Mouse (Mus musculus): Measurements from ENCODE around the gene Recql5. TPM values are rescaled to one million over a fixed set of nuclear protein-coding genes. Genes with fewer than 3 reads are reported as not detected.
A peak's percentile ranks its signal among the peaks of the same experiment; 100 is the strongest.

Recql5 gene
- 25.0 and 25.9 TPM in 2 replicates for polyA plus RNA-seq (2015; fragmentation: Nextera tagmentation; extraction: Ambion mirVana)

DNA sequence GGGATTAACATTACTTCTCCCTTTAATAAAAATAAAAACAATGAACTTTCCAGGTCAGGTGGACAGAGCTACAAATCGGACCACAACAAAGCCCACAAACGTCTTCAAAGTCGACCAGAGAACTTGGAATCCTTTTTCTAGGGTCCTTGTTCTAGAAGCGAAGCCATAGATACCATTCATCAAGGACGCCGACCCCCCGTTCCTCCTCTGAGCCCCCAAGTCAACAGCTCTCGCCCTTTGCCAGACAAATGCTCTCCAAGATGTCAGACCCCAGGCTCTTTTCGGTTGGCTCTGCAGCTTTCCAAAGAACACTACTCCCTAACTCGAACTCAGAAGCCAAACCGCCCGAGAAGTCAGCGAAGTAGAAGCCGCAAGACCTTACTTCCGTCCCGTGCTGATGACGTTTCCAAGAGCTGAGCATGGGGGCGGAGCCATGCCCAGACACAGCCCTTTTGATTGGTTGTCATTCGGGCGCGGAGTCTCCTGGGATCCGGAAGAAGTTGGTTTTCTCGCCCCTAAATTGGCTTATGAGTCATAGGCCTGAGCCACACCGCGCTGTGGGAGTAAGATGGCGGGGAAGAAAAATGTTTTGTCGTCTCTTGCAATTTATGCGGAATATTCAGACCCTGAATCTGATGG is at the start of gene Recql5, which contains the start of gene Sap30bp:
Gene Recql5, minus strand, starts transcription at position 370 of the 639 bp plus-strand sequence.
Gene Sap30bp, plus strand, starts transcription at position 175 of the 639 bp plus-strand sequence.
- H3K27me3 ChIP-seq = no peaks in the 10 kb centered on the region

GRCm38 (mm10) chr11:115982472-115982871 is 49.2 kb upstream of the Recql5 start:
- Histone ChIP-seq H3K9ac (no peak overlapping the region), H3K4me3 (no peak overlapping the region), H3K27ac (no peak overlapping the region), H3K36me3 (no peaks in the 10 kb centered on the region), H3K4me1 (replicated peaks) (no peaks in the 10 kb centered on the region), H3K27me3 (peaks cover 29% of the 10 kb centered on the region), H3K4me2 (no peak overlapping the region), H3K9me3 (no peaks in the 10 kb centered on the region)
- 94% methylated on average over 15 of the region's 15 CpGs for WGBS
- ATAC-seq (ENCODE audit: low FRiP score) = no peak

More for the DNA sequence above, at the start of gene Recql5, which contains the start of gene Sap30bp:
- WGBS = under 1% methylated on average over 28 of the region's 28 CpGs
- ATAC-seq (ENCODE audit: low FRiP score) = peak; percentile 99
- H3K4me2 ChIP-seq = peak within 1 kb of the TSS; percentile 93
- H3K4me3 ChIP-seq = peak within 1 kb of the TSS; percentile 97
- peak within 1 kb of the TSS; percentile 91 for H3K9ac ChIP-seq
- peaks cover 35% of the 10 kb centered on the region for H3K4me1 ChIP-seq (replicated peaks)
- H3K9me3 ChIP-seq = no peaks in the 10 kb centered on the region
- peaks cover 35% of the 10 kb centered on the region for H3K36me3 ChIP-seq
- H3K27ac ChIP-seq = peak within 1 kb of the TSS; percentile 49

DNA sequence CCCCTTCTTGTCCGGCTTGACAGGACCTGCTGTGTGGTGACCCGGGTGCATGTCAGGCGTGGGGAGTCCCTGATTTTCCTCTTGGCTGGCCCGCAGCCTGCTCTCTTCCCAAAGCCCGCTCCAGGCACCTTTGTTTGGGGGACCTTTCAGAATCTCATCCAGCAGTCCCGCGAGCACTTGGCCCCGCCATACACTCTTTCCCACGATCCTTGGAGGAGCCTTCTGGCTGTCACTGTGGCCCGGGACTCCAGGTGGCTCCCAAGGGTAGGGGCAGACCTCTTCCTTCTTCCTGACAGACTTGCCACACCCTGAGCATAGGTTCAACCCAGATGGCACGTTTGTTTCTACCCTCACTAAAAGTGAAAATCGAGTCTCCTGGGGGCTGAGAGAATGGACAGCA is 42.3 kb upstream of the Recql5 start:
- Histone ChIP-seq H3K27me3 (peaks cover 74% of the 10 kb centered on the region), H3K4me2 (peak overlapping the region; percentile 65), H3K4me3 (peak overlapping the region; percentile 44), H3K9ac (peak overlapping the region; percentile 64; the same call in 1 of the 2 replicates), H3K4me1 (replicated peaks) (peaks cover 17% of the 10 kb centered on the region), H3K9me3 (no peaks in the 10 kb centered on the region), H3K36me3 (no peaks in the 10 kb centered on the region), H3K27ac (no peak overlapping the region; the same call in 1 of the 2 replicates)
- 33% methylated on average over 12 of the region's 12 CpGs for WGBS
- no peak for ATAC-seq (ENCODE audit: low FRiP score)

DNA sequence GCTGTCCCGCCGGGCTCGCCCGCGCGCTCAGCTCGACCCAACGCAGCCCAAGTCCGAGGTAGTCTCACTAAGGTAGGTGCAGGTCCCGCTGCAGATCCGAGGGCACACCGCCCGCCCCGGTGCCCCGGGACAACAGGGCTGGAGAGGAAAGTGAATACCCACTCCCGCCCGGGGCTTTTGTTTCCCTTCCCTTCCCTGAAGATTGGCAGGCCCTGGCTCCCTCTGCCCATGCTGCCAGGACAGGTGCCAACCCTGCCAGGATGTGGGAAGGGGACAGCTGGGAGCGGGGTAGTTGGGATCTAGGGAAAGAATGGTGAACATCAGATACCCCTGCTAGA is 41.8 kb upstream of the Recql5 start:
- peak; percentile 46; the same call in 1 of the 2 replicates for ATAC-seq (ENCODE audit: low FRiP score)
- 0 out of 2 replicates have a peak overlapping the region, but pooled peaks have one; percentile 18 for H3K27ac ChIP-seq

GRCm38 (mm10) chr11:115974309-115975082 is 41.2 kb upstream of the Recql5 start, which contains the start of gene Itgb4:
TSS of gene Itgb4 (plus strand) at chr11:115974709.
- peak within 1 kb of the TSS; percentile 65 for H3K4me2 ChIP-seq
- H3K9me3 ChIP-seq = no peaks in the 10 kb centered on the region
- H3K27me3 ChIP-seq = peaks cover 74% of the 10 kb centered on the region
- peak; percentile 17; the same call in 1 of the 2 replicates for ATAC-seq (ENCODE audit: low FRiP score)
- peak within 1 kb of the TSS; percentile 44 for H3K4me3 ChIP-seq
- H3K27ac ChIP-seq = 0 out of 2 replicates have a peak within 1 kb of the TSS, but pooled peaks have one; percentile 18
- H3K9ac ChIP-seq = peak within 1 kb of the TSS; percentile 64
- H3K36me3 ChIP-seq = no peaks in the 10 kb centered on the region
- 12% methylated on average over 44 of the region's 58 CpGs for WGBS
- peaks cover 20% of the 10 kb centered on the region for H3K4me1 ChIP-seq (replicated peaks)

More for the DNA sequence above, 41.8 kb upstream of the Recql5 start:
- WGBS = 2% methylated on average over 18 of the region's 18 CpGs
- peaks cover 20% of the 10 kb centered on the region for H3K4me1 ChIP-seq (replicated peaks)
- H3K36me3 ChIP-seq = no peaks in the 10 kb centered on the region
- H3K4me3 ChIP-seq = peak overlapping the region; percentile 44
- H3K27me3 ChIP-seq = peaks cover 74% of the 10 kb centered on the region
- H3K9me3 ChIP-seq = no peaks in the 10 kb centered on the region
- peak overlapping the region; percentile 65 for H3K4me2 ChIP-seq
- H3K9ac ChIP-seq = peak overlapping the region; percentile 64

- Histone ChIP-seq H3K9ac (no peak overlapping the region), H3K4me2 (no peak overlapping the region), H3K4me3 (no peak overlapping the region), H3K27me3 (peaks cover 42% of the 10 kb centered on the region), H3K27ac (no peak overlapping the region), H3K36me3 (peaks cover 11% of the 10 kb centered on the region), H3K9me3 (no peaks in the 10 kb centered on the region), H3K4me1 (replicated peaks) (peaks cover 20% of the 10 kb centered on the region)
- WGBS = 65% methylated on average over 6 of the region's 6 CpGs
- no peak for ATAC-seq (ENCODE audit: low FRiP score)
These were observed 37.7 kb upstream of the Recql5 start for GRCm38 (mm10) chr11:115971016-115971415.

- H3K36me3 ChIP-seq = peaks cover 20% of the 10 kb centered on the region
- 66% methylated on average over 15 of the region's 15 CpGs for WGBS
- peaks cover 13% of the 10 kb centered on the region for H3K4me1 ChIP-seq (replicated peaks)
- H3K9me3 ChIP-seq = no peaks in the 10 kb centered on the region
- H3K27me3 ChIP-seq = peaks cover 34% of the 10 kb centered on the region
- peak overlapping the region; percentile 19; the same call in 1 of the 2 replicates for H3K9ac ChIP-seq
- H3K4me3 ChIP-seq = no peak overlapping the region
- no peak overlapping the region for H3K27ac ChIP-seq
- no peak overlapping the region for H3K4me2 ChIP-seq
- no peak for ATAC-seq (ENCODE audit: low FRiP score)
These were observed 36.9 kb upstream of the Recql5 start for GRCm38 (mm10) chr11:115970006-115970673.

DNA sequence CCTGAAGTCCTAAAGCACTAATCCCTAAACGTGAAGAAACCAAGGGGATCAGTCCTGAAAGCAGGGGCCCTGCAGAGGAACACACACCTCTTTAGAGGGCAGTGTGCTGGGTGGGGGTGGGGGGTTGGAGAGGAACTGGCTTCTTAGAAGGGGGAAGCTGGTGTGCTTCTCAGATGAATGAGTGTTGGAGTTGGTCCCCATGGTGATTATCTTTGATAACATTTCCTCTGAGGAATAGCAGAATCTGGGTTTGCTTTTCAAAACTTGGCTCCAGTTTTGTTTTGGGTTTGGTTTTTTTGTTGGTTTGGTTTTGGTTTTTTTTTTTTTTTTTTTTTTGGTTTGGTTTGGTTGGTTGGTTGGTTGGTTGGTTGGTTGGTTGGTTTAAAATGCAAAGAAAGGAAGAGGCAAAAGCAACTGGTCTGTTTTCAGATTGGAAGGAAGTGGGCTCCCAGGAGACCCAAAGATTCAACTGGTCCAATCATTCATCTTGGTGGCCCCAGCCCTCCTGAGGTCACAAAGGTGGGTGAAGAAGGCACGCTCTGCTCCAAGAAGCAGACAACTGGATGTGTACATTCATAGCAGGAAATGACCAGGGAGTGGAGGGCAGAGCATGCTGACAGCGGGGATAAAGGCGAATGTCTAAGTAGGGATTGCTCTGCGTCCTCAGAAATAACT is 35.6 kb upstream of the Recql5 start:
- peaks cover 3% of the 10 kb centered on the region; the same call in 1 of the 2 replicates for H3K4me1 ChIP-seq (replicated peaks)
- no peak for ATAC-seq (ENCODE audit: low FRiP score)
- H3K9ac ChIP-seq = no peak overlapping the region
- peaks cover 33% of the 10 kb centered on the region for H3K36me3 ChIP-seq
- H3K27ac ChIP-seq = no peak overlapping the region
- no peaks in the 10 kb centered on the region for H3K9me3 ChIP-seq
- 71% methylated on average over 5 of the region's 5 CpGs for WGBS
- peaks cover 21% of the 10 kb centered on the region for H3K27me3 ChIP-seq
- H3K4me2 ChIP-seq = no peak overlapping the region
- H3K4me3 ChIP-seq = no peak overlapping the region

DNA sequence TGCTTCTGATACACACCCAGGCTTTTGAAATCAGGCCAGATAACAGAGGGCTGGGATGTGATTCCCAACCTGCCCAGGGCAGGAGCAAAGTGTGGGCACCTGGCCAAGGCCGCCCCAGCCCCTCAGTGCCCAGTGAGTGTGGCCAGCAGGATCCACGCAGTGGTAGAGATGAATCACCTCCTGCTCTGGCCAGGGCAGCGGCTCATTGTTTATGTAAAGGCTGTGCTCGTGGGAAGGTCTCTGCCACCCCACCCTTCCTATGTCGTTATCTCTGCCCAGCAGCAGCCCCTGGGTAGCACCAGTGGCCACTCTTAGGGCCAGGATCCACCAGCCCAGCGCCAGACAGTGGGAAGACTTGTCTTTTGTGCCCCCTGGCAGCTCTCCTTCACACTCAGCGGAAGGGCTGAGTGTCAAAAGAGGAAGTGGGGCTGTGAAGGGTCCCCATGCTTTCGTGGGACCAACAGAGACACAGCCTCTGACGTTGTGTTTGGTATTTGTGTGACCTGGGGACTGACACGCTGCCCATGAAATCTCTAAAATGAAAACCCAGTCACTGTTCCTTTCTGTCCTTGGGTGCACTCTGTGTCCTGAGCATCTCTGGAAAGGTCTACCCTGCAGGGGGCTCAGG is 31.8 kb upstream of the Recql5 start:
- ATAC-seq (ENCODE audit: low FRiP score) = no peak
- Histone ChIP-seq H3K9ac (no peak overlapping the region), H3K4me3 (no peak overlapping the region), H3K9me3 (no peaks in the 10 kb centered on the region), H3K27me3 (no peaks in the 10 kb centered on the region), H3K4me2 (no peak overlapping the region), H3K36me3 (peaks cover 71% of the 10 kb centered on the region), H3K4me1 (replicated peaks) (no peaks in the 10 kb centered on the region; the same call in 1 of the 2 replicates), H3K27ac (no peak overlapping the region)
- WGBS = 87% methylated on average over 10 of the region's 10 CpGs

- no peak overlapping the region for H3K4me3 ChIP-seq
- no peak for ATAC-seq (ENCODE audit: low FRiP score)
- WGBS = 89% methylated on average over 9 of the region's 9 CpGs
- H3K4me2 ChIP-seq = no peak overlapping the region
- H3K9me3 ChIP-seq = no peaks in the 10 kb centered on the region
- H3K27ac ChIP-seq = no peak overlapping the region
- no peak overlapping the region for H3K9ac ChIP-seq
- H3K4me1 ChIP-seq (replicated peaks) = peaks cover 1% of the 10 kb centered on the region; the same call in 1 of the 2 replicates
- H3K27me3 ChIP-seq = no peaks in the 10 kb centered on the region
- H3K36me3 ChIP-seq = peaks cover 87% of the 10 kb centered on the region
These were observed 29.6 kb upstream of the Recql5 start for GRCm38 (mm10) chr11:115962651-115963412.

GRCm38 (mm10) chr11:115959018-115959417 is 25.7 kb upstream of the Recql5 start:
- H3K36me3 ChIP-seq = peaks cover 74% of the 10 kb centered on the region
- no peak overlapping the region for H3K4me2 ChIP-seq
- H3K4me3 ChIP-seq = no peak overlapping the region
- H3K9ac ChIP-seq = no peak overlapping the region
- ATAC-seq (ENCODE audit: low FRiP score) = no peak
- H3K27me3 ChIP-seq = no peaks in the 10 kb centered on the region
- peaks cover 36% of the 10 kb centered on the region for H3K4me1 ChIP-seq (replicated peaks)
- no peak overlapping the region for H3K27ac ChIP-seq
- H3K9me3 ChIP-seq = no peaks in the 10 kb centered on the region
- 98% methylated on average over 9 of the region's 9 CpGs for WGBS
